Mouse (Mus musculus) bone marrow macrophage, adult 2 months (primary cell): Measurements from ENCODE around the gene Rassf3. TPM values are rescaled to one million over a fixed set of nuclear protein-coding genes. Genes with fewer than 3 reads are reported as not detected.
A peak's percentile ranks its signal among the peaks of the same experiment; 100 is the strongest.

Experiments
- H3K27ac ChIP-seq: 2 replicates; pipeline ENCODE4 v1.5.1; 2012; ENCODE audit warnings: low read depth, low read length; ENCODE audit not compliant: insufficient read depth
- H3K4me1 ChIP-seq: 2 replicates; pipeline ENCODE4 v1.6.1; 2012; ENCODE audit warnings: low read length; ENCODE audit not compliant: control insufficient read depth, insufficient read depth
- H3K4me3 ChIP-seq: 2 replicates; pipeline ENCODE4 v1.5.1; 2012; ENCODE audit warnings: mild to moderate bottlenecking, low read length, moderate library complexity; ENCODE audit not compliant: insufficient read depth
- CTCF ChIP-seq: IDR thresholded peaks from 2 replicates; pipeline ENCODE4 v1.5.1; 2012; ENCODE audit warnings: low read depth, mild to moderate bottlenecking, low read length, moderate library complexity
- POLR2A ChIP-seq: IDR thresholded peaks from 2 replicates; pipeline ENCODE4 v1.6.1; 2012; ENCODE audit warnings: mild to moderate bottlenecking, low read depth, low read length, borderline replicate concordance
- polyA plus RNA-seq: library from polyadenylated mRNA; stranded (reverse); fragments of >200 nt; gene quantifications from 2 replicates; pipeline ENCODE4 v1.2.4, GENCODE M21; 2012; ENCODE audit not compliant: missing spikeins, insufficient read depth, insufficient read length

Rassf3 gene
- polyA plus RNA-seq, 1 experiment = 65.1 TPM

DNA sequence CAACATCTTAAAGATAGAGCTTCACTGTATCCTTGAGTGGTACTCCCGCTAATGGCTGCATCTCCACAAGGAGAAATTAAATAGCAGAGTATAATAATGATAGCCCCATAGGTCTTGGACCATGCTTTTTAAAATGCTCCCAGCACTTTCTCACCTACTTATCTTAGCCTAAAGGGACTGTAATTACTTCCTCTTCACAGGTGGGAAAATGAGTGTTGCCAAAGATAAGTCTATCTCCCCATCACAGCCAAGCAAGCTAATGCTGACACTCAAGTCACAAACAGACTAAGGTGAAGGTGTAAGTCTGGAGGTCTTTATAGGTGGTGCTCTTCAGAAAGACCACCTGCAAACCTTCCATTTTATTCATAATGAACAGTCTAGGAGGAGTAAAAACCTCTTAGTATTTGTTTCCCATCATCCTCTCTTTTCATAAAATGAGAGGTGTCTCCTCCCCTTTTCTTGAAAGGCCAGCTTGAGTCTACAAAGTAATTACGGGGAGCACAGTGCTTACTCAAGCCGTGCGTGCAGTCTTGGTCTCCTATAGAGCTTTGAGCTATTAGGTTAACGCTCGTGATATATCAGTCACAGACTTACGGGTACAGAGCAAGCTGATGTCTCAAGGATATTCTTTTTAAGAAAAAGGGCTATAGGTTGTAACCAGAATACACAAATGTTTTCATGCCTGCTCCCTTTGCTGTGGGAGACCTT lies 16.6 kb upstream of the Rassf3 start:
- TF ChIP-seq CTCF = no peak
- no peak for TF ChIP-seq POLR2A
- peaks cover 54% of the 10 kb centered on the region for H3K4me1 ChIP-seq
- H3K27ac ChIP-seq = no peak overlapping the region
- no peak overlapping the region for H3K4me3 ChIP-seq

DNA sequence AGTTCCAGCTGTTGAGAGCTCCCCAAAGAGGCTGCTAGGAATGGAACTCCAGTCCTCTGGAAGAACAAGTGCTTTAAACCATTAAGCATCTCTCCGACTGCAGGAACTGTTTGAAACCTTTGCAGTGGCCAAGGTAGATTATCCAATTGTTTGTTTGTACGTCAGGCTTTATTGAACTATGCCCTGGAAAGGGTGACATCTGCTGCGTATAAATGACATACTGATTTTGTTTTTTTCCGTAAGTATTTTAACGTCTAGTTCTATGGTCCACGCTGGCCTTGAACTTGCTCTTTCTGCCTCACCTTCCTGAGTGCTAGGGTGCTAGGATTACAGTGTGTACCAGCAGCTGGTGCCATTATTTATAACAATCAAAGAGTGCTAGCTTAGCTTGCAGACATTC lies 13.8 kb upstream of the Rassf3 start:
- H3K4me3 ChIP-seq = no peak overlapping the region
- peaks cover 38% of the 10 kb centered on the region for H3K4me1 ChIP-seq
- no peak overlapping the region for H3K27ac ChIP-seq
- TF ChIP-seq CTCF (no peak), POLR2A (no peak)

DNA sequence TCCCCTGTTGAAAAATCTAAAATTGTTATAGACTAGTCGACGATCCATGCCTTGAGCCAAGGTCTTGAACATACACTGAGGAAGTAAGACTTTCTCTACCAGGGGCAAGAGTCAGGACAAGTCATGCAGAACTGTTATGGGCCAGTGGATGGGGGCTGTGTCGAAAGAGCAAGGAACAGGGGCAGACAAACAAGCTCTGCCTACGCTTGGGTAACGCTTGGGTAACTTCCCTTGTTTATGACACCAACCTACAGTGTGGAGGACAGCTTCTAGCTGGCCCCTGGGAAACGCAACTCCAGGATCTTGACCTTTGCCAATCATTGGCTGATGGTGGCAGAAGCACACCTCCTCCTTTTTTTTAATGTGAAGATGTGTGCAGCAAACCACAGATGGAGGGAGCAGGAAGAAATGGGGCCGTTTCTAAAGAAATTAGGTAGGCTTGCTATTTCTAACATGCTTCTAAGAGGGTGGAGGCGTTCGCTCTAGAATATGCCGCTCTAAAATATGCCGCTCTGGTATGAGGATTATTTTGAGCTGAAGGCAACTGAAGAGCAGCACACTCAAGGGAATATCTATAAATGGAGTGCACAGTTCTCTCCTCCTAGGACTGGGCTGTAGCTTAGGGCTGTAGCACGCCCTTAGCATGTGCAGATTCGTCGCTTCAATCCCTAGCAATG lies 12.6 kb upstream of the Rassf3 start:
- TF ChIP-seq POLR2A = no peak
- TF ChIP-seq CTCF = no peak
- peaks cover 32% of the 10 kb centered on the region for H3K4me1 ChIP-seq
- H3K4me3 ChIP-seq = no peak overlapping the region
- peak overlapping the region; percentile 65 for H3K27ac ChIP-seq

DNA sequence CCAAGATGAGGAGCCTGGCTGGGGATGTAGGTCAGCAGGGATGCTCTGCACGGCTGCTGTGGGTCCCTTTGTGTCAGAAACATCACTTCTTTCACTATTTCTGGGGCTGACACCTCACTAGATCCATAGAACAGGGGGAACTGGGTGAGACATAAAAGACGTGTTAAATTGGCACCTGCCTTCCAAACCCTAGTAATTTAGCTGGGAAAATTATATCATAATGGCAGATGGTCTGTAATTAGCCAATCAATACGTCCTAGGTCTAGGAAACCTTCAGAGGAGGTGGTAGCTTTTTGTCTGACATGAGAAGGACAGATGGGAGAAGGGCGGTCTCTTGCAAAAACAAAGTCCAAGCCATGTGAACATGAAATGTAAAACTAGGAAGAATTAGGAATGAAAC lies 11.6 kb upstream of the Rassf3 start:
- no peak overlapping the region for H3K27ac ChIP-seq
- TF ChIP-seq POLR2A (no peak), CTCF (no peak)
- peaks cover 36% of the 10 kb centered on the region for H3K4me1 ChIP-seq
- no peak overlapping the region for H3K4me3 ChIP-seq

DNA sequence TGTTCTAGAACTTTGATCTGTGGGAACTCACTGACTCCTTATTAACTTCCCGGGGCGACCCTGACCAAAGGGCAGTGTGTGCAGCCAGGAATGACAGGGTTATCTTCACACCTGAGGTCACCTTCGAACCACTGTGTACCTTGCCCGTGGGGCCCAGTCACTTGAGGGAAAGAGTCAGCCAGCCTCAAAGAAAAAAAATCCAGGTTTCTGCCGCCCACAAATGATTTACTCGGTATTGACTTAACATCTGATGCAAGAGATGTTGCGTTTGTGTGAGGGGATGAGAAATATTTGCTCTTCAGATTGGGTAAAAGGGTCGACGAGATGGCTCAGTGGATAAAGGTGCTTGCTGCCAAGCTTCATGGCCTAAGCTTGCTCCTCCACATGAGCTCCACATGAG lies 10.2 kb upstream of the Rassf3 start:
- no peak for TF ChIP-seq CTCF
- TF ChIP-seq POLR2A = no peak
- Histone ChIP-seq H3K4me1 (peaks cover 36% of the 10 kb centered on the region), H3K27ac (no peak overlapping the region), H3K4me3 (no peak overlapping the region)

DNA sequence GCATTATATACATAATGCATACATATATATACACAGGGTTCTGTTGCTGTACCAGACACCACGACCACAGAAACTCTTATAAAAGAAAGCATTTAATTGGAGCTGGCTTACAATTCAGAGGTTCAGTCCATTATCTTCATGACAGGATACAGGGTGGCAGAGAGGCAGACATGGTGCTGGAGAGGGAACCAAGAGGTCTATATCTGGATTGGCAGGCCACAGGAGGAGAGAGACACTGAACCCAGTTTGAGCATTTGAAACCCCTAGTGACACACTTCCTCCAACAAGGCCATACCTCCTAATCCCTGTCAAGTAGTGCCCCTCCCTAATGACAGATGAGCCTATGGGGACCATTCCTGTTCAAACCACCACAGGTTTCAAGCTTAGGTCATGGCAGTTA lies 7.2 kb upstream of the Rassf3 start:
- TF ChIP-seq CTCF (no peak), POLR2A (no peak)
- no peak overlapping the region for H3K4me3 ChIP-seq
- no peak overlapping the region for H3K27ac ChIP-seq
- H3K4me1 ChIP-seq = peaks cover 26% of the 10 kb centered on the region

DNA sequence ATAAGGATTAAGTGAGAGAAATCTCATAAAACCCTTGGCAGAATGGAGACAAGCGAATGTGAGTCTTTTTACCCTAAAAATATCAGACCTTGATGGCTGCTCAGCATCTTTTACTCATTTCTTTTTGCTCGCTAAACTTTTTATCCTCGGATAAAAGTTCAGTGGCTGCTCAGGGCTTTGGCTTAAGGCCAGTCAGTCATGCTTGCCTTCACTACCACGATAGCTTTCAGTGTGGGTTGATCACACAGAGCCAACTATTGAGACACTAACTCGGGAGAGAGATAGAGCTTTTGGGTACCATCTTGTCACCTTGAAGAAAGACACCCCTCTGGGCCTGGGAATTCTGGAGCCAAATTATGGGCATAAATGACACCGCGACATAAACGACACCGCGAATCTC lies 5.0 kb upstream of the Rassf3 start:
- Histone ChIP-seq H3K4me1 (peaks cover 23% of the 10 kb centered on the region), H3K27ac (no peak overlapping the region)
- no peak for TF ChIP-seq POLR2A

DNA sequence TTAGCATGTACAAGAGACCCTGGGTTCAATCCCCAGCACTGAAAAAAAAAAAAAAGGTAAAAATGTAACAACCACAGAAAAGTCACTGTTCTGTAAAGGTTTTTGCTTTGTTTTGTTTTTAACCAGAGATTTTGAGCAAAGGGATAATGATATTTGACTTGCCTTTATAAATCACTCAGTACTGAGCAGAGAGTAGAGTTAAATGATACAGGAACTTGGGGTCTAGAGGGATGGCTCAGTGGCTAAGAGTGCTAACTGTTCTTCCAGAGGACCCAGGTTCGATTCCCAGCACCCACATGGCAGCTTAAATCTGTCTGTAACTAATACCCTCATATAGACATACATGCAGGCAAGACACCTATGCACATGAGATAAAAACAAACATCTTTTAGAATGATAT lies 3.8 kb upstream of the Rassf3 start:
- Histone ChIP-seq H3K4me3 (no peak overlapping the region), H3K27ac (no peak overlapping the region), H3K4me1 (peaks cover 23% of the 10 kb centered on the region)
- TF ChIP-seq POLR2A (no peak), CTCF (no peak)

More for the DNA sequence above, 5.0 kb upstream of the Rassf3 start:
- no peak overlapping the region for H3K4me3 ChIP-seq

DNA sequence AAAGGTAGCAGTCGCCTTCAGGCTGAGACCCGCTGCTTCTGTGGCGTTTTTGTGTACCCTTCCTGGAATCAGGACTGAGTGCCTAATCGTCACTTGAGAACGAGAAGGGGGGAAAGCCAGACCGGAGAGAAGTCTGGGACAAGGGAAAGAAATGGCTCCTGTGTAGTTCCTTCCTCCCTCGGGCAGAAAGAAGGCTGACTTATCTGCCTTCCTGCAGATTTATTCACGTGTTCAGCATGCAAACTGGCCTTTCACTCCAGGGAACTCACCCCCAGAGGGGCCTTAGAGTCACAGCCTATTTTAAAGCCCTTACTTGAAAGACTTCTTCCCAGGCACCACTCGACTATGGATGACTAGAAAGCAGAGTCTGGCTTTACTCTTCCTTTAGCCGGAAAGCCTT lies 1.3 kb upstream of the Rassf3 start:
- peak overlapping the region; percentile 93 for H3K27ac ChIP-seq
- H3K4me3 ChIP-seq = peak overlapping the region; percentile 84; the same call in 1 of the 2 replicates
- TF ChIP-seq CTCF (no peak), POLR2A (no peak)
- peaks cover 13% of the 10 kb centered on the region for H3K4me1 ChIP-seq

DNA sequence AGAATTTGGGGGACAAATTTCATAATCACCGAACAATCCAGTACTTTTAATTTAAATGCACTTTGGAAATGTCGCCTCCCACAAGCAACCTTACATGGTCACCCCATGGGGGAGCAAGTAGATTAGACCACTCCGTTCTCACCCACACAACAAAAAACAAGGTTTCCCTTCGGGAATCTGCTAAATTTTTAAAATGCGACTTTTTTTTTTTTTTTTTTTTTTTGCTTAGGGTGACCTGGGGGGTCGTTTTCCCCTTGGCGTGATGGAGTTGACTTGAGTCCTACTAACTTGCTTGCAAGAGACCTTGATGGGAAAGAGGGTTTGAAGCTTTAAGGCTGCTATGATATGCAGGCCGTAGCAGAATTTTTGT lies 806 bp upstream of the Rassf3 start:
- peaks cover 17% of the 10 kb centered on the region for H3K4me1 ChIP-seq
- H3K27ac ChIP-seq = peak overlapping the region; percentile 93
- no peak for TF ChIP-seq POLR2A
- no peak for TF ChIP-seq CTCF

DNA sequence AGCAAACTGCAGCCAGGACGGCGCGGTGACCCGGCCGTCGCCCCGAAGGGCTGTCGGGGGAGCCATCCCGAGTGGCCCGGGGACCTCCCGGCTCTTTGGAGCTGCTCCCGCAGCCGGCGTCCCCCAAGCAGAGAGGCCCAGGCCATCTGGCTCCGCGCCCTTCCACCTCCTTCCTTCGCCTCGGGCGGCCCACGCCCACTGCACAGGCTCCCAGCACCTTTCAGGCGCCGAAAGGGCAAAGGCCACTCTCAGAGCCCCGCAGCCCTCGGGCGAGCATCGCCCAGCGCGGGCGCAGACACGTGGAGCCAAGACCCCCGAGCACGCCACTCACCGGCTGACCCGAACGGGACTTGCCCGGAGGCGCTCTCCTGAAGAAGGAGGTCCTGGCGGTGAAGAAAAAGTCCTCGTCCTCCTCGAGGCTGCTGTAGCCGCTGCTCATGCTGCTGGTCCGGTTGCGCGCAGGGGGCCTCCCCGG lies 438 bp downstream of the Rassf3 start:
- Histone ChIP-seq H3K27ac (peak overlapping the region; percentile 92), H3K4me3 (peak overlapping the region; percentile 100), H3K4me1 (peaks cover 21% of the 10 kb centered on the region)
- no peak for TF ChIP-seq POLR2A
- no peak for TF ChIP-seq CTCF

More for the DNA sequence above, 806 bp upstream of the Rassf3 start:
- H3K4me3 ChIP-seq = peak overlapping the region; percentile 84
